Mouse (Mus musculus): Measurements from ENCODE around the gene Sort1. TPM values are rescaled to one million over a fixed set of nuclear protein-coding genes. Genes with fewer than 3 reads are reported as not detected.

Sort1 gene
- polyA plus RNA-seq, 1 experiment from 2014 or later, result 13.8 TPM

GRCm38 (mm10) chr3:108384425-108384824 is 100.5 kb downstream of the Sort1 start:
- no peaks in the 10 kb centered on the region; the same call in 1 of the 2 replicates for H3K36me3 ChIP-seq (replicated peaks; ENCODE audit: control insufficient read depth, insufficient read depth, low read depth, low read length)
- no peak for DNase-seq (ENCODE audit: low spot score)
- H3K9ac ChIP-seq (replicated peaks; ENCODE audit: low read length), result peak overlapping the region; percentile 55; the same call in 1 of the 2 replicates
- H3K4me3 ChIP-seq (ENCODE audit: low read depth, low read length), result peak overlapping the region; percentile 47
- peaks cover 4% of the 10 kb centered on the region for H3K4me1 ChIP-seq (ENCODE audit: control insufficient read depth, insufficient read depth, low read length)
- no peaks in the 10 kb centered on the region for H3K9me3 ChIP-seq (replicated peaks; ENCODE audit: control insufficient read depth, low read length)
- 36% methylated on average over 2 of the region's 2 CpGs for WGBS
- peak overlapping the region; percentile 54 for H3K4me2 ChIP-seq (ENCODE audit: low read depth, low read length)
- H3K27me3 ChIP-seq (ENCODE audit: control insufficient read depth, insufficient read depth, low read length), result no peaks in the 10 kb centered on the region
- no peak for ATAC-seq (replicated peaks; ENCODE audit: insufficient number of reproducible peaks, low FRiP score, low TSS enrichment, low read depth)
- no peak overlapping the region for H3K27ac ChIP-seq (replicated peaks; ENCODE audit: low read depth, low read length)

GRCm38 (mm10) chr3:108386186-108386585 is 102.3 kb downstream of the Sort1 start:
- H3K27ac ChIP-seq (replicated peaks; ENCODE audit: low read depth, low read length), result no peak overlapping the region

GRCm38 (mm10) chr3:108389111-108389545 is 105.2 kb downstream of the Sort1 start:
- Histone ChIP-seq H3K4me3 (ENCODE audit: low read depth, low read length) (no peak overlapping the region), H3K4me1 (ENCODE audit: control insufficient read depth, insufficient read depth, low read length) (peaks cover 4% of the 10 kb centered on the region), H3K27me3 (ENCODE audit: control insufficient read depth, insufficient read depth, low read length) (no peaks in the 10 kb centered on the region), H3K4me2 (ENCODE audit: low read depth, low read length) (no peak overlapping the region), H3K9me3 (replicated peaks; ENCODE audit: control insufficient read depth, low read length) (no peaks in the 10 kb centered on the region), H3K27ac (replicated peaks; ENCODE audit: low read depth, low read length) (peak overlapping the region; percentile 30), H3K36me3 (replicated peaks; ENCODE audit: control insufficient read depth, insufficient read depth, low read depth, low read length) (no peaks in the 10 kb centered on the region; the same call in 1 of the 2 replicates), H3K9ac (replicated peaks; ENCODE audit: low read length) (peak overlapping the region; percentile 29; the same call in 1 of the 2 replicates)
- whole genome bisulfite sequencing, result 0% methylated on average over 5 of the region's 5 CpGs
- DNase-seq (ENCODE audit: low spot score), result peak; percentile 99
- peak; percentile 22 for ATAC-seq (replicated peaks; ENCODE audit: insufficient number of reproducible peaks, low FRiP score, low TSS enrichment, low read depth)

More at GRCm38 (mm10) chr3:108386186-108386585, 102.3 kb downstream of the Sort1 start:
- ATAC-seq (replicated peaks; ENCODE audit: insufficient number of reproducible peaks, low FRiP score, low TSS enrichment, low read depth) (no peak), DNase-seq (ENCODE audit: low spot score) (no peak)
- Histone ChIP-seq H3K4me2 (ENCODE audit: low read depth, low read length) (no peak overlapping the region), H3K4me3 (ENCODE audit: low read depth, low read length) (no peak overlapping the region), H3K9me3 (replicated peaks; ENCODE audit: control insufficient read depth, low read length) (no peaks in the 10 kb centered on the region), H3K4me1 (ENCODE audit: control insufficient read depth, insufficient read depth, low read length) (peaks cover 4% of the 10 kb centered on the region), H3K9ac (replicated peaks; ENCODE audit: low read length) (no peak overlapping the region), H3K27me3 (ENCODE audit: control insufficient read depth, insufficient read depth, low read length) (no peaks in the 10 kb centered on the region), H3K36me3 (replicated peaks; ENCODE audit: control insufficient read depth, insufficient read depth, low read depth, low read length) (no peaks in the 10 kb centered on the region; the same call in 1 of the 2 replicates)
- 90% methylated on average over 10 of the region's 10 CpGs for WGBS

GRCm38 (mm10) chr3:108392299-108392698 is 108.4 kb downstream of the Sort1 start:
- Histone ChIP-seq H3K4me3 (ENCODE audit: low read depth, low read length) (no peak overlapping the region), H3K27ac (replicated peaks; ENCODE audit: low read depth, low read length) (0 out of 2 replicates have a peak overlapping the region, but pooled peaks have one; percentile 8), H3K27me3 (ENCODE audit: control insufficient read depth, insufficient read depth, low read length) (no peaks in the 10 kb centered on the region), H3K9me3 (replicated peaks; ENCODE audit: control insufficient read depth, low read length) (no peaks in the 10 kb centered on the region), H3K9ac (replicated peaks; ENCODE audit: low read length) (peak overlapping the region; percentile 13; the same call in 1 of the 2 replicates), H3K4me2 (ENCODE audit: low read depth, low read length) (no peak overlapping the region), H3K36me3 (replicated peaks; ENCODE audit: control insufficient read depth, insufficient read depth, low read depth, low read length) (no peaks in the 10 kb centered on the region), H3K4me1 (ENCODE audit: control insufficient read depth, insufficient read depth, low read length) (no peaks in the 10 kb centered on the region; the same call in 1 of the 2 replicates)
- DNase-seq (ENCODE audit: low spot score) (no peak), ATAC-seq (replicated peaks; ENCODE audit: insufficient number of reproducible peaks, low FRiP score, low TSS enrichment, low read depth) (no peak)
- WGBS, result 7% methylated on average over 10 of the region's 10 CpGs

GRCm38 (mm10) chr3:108392793-108393192 is 108.9 kb downstream of the Sort1 start:
- H3K4me2 ChIP-seq (ENCODE audit: low read depth, low read length), result no peak overlapping the region
- H3K27me3 ChIP-seq (ENCODE audit: control insufficient read depth, insufficient read depth, low read length), result no peaks in the 10 kb centered on the region
- no peak for DNase-seq (ENCODE audit: low spot score)
- 0 out of 2 replicates have a peak overlapping the region, but pooled peaks have one; percentile 8 for H3K27ac ChIP-seq (replicated peaks; ENCODE audit: low read depth, low read length)
- no peak for ATAC-seq (replicated peaks; ENCODE audit: insufficient number of reproducible peaks, low FRiP score, low TSS enrichment, low read depth)
- H3K4me1 ChIP-seq (ENCODE audit: control insufficient read depth, insufficient read depth, low read length), result no peaks in the 10 kb centered on the region; the same call in 1 of the 2 replicates
- H3K36me3 ChIP-seq (replicated peaks; ENCODE audit: control insufficient read depth, insufficient read depth, low read depth, low read length), result no peaks in the 10 kb centered on the region
- no peaks in the 10 kb centered on the region for H3K9me3 ChIP-seq (replicated peaks; ENCODE audit: control insufficient read depth, low read length)
- WGBS, result 45% methylated on average over 13 of the region's 15 CpGs
- peak overlapping the region; percentile 13; the same call in 1 of the 2 replicates for H3K9ac ChIP-seq (replicated peaks; ENCODE audit: low read length)
- H3K4me3 ChIP-seq (ENCODE audit: low read depth, low read length), result no peak overlapping the region

GRCm38 (mm10) chr3:108398281-108398680 is 114.4 kb downstream of the Sort1 start:
- H3K4me2 ChIP-seq (ENCODE audit: low read depth, low read length), result no peak overlapping the region
- H3K27ac ChIP-seq (replicated peaks; ENCODE audit: low read depth, low read length), result no peak overlapping the region
- H3K9me3 ChIP-seq (replicated peaks; ENCODE audit: control insufficient read depth, low read length), result no peaks in the 10 kb centered on the region
- no peak overlapping the region for H3K9ac ChIP-seq (replicated peaks; ENCODE audit: low read length)
- no peaks in the 10 kb centered on the region for H3K4me1 ChIP-seq (ENCODE audit: control insufficient read depth, insufficient read depth, low read length)
- 90% methylated on average over 9 of the region's 9 CpGs for WGBS
- H3K36me3 ChIP-seq (replicated peaks; ENCODE audit: control insufficient read depth, insufficient read depth, low read depth, low read length), result no peaks in the 10 kb centered on the region; the same call in 1 of the 2 replicates
- no peaks in the 10 kb centered on the region for H3K27me3 ChIP-seq (ENCODE audit: control insufficient read depth, insufficient read depth, low read length)
- no peak overlapping the region for H3K4me3 ChIP-seq (ENCODE audit: low read depth, low read length)
- DNase-seq (ENCODE audit: low spot score) (no peak), ATAC-seq (replicated peaks; ENCODE audit: insufficient number of reproducible peaks, low FRiP score, low TSS enrichment, low read depth) (no peak)

GRCm38 (mm10) chr3:108400442-108400841 is 116.6 kb downstream of the Sort1 start:
- DNase-seq (ENCODE audit: low spot score) (no peak), ATAC-seq (replicated peaks; ENCODE audit: insufficient number of reproducible peaks, low FRiP score, low TSS enrichment, low read depth) (no peak)
- WGBS, result 81% methylated on average over 5 of the region's 5 CpGs
- no peak overlapping the region for H3K4me2 ChIP-seq (ENCODE audit: low read depth, low read length)
- H3K27ac ChIP-seq (replicated peaks; ENCODE audit: low read depth, low read length), result no peak overlapping the region
- no peak overlapping the region for H3K4me3 ChIP-seq (ENCODE audit: low read depth, low read length)
- H3K9me3 ChIP-seq (replicated peaks; ENCODE audit: control insufficient read depth, low read length), result no peaks in the 10 kb centered on the region
- no peaks in the 10 kb centered on the region for H3K4me1 ChIP-seq (ENCODE audit: control insufficient read depth, insufficient read depth, low read length)
- no peaks in the 10 kb centered on the region; the same call in 1 of the 2 replicates for H3K36me3 ChIP-seq (replicated peaks; ENCODE audit: control insufficient read depth, insufficient read depth, low read depth, low read length)
- H3K9ac ChIP-seq (replicated peaks; ENCODE audit: low read length), result no peak overlapping the region
- H3K27me3 ChIP-seq (ENCODE audit: control insufficient read depth, insufficient read depth, low read length), result no peaks in the 10 kb centered on the region

GRCm38 (mm10) chr3:108401692-108402527 is 118.0 kb downstream of the Sort1 start:
- 40% methylated on average over 22 of the region's 22 CpGs for WGBS
- H3K27me3 ChIP-seq (ENCODE audit: control insufficient read depth, insufficient read depth, low read length), result no peaks in the 10 kb centered on the region
- H3K27ac ChIP-seq (replicated peaks; ENCODE audit: low read depth, low read length), result no peak overlapping the region
- H3K4me1 ChIP-seq (ENCODE audit: control insufficient read depth, insufficient read depth, low read length), result no peaks in the 10 kb centered on the region
- no peak overlapping the region for H3K4me2 ChIP-seq (ENCODE audit: low read depth, low read length)
- H3K36me3 ChIP-seq (replicated peaks; ENCODE audit: control insufficient read depth, insufficient read depth, low read depth, low read length), result no peaks in the 10 kb centered on the region; the same call in 1 of the 2 replicates
- H3K9me3 ChIP-seq (replicated peaks; ENCODE audit: control insufficient read depth, low read length), result no peaks in the 10 kb centered on the region
- DNase-seq (ENCODE audit: low spot score) (peak; percentile 92), ATAC-seq (replicated peaks; ENCODE audit: insufficient number of reproducible peaks, low FRiP score, low TSS enrichment, low read depth) (peak; percentile 73)
- no peak overlapping the region for H3K4me3 ChIP-seq (ENCODE audit: low read depth, low read length)
- H3K9ac ChIP-seq (replicated peaks; ENCODE audit: low read length), result no peak overlapping the region; the same call in 1 of the 2 replicates

Data from embryonic facial prominence, embryonic 11.5 days (tissue).